ENCODE assay signal across 10 mouse cellular contexts in the genomic region with DNA sequence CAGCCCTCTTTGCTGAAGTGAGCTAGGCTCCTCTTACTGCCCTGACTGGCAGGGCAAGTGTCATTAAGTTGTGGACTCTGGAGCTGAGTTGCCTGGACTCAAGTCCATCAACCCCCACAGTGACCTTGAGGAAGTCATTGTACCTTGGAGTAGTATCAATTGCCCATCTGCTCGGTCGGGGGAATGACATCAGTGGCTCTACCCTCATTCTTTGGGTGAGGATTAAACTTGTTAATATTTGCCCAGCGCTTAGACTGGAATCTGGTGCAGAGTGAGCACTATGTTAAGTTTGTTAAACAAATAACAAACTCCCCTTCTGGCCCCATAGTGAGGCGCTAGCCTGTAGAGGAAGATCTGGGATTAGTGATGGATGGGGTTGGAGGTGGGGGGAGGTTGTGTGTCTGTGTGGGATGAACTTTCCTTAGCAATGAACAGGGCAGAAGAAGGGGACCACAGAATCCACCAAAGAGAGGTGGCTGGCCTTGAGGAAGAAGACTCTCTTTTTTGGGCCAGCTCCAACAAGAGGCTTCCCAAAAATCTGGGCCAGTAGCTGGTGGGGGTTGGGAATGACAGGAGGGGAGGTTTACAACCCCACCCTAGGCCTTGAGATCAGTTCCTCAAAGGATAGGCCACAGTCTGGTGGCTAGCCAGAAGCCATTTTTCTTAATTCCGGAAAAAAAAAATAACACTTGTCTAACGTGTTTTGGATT. TPM values are rescaled to one million over a fixed set of nuclear protein-coding genes. Genes with fewer than 3 reads are reported as not detected.
DNase-seq lines count a peak whose midpoint lies in the region; ATAC-seq and TF ChIP-seq lines count a peak whose summit lies in the region.
"Had no signal": no experiment of that assay in that cellular context is flagged by ENCODE, and none has a peak within 500 bp of the region (broad histone marks: within the 10 kb centered on the region; RNA-seq: fewer than 3 reads in every experiment).

No protein-coding gene starts in this region.

- peak; percentile 35 for DNase-seq in liver, postnatal 0 days
- DNase-seq in liver (no peak), R1 (ENCODE audit: low read depth, low spot score) (peak; percentile 39)
- peak; percentile 96 for DNase-seq in kidney, adult 9 months
- peak; percentile 81 for DNase-seq in lung, postnatal 25 days (ENCODE audit: low spot score)
- DNase-seq in frontal cortex, postnatal 36 days (ENCODE audit: low spot score in 2 of 2): no peak
- no peak for DNase-seq in heart, postnatal 14 days
- DNase-seq: right cerebral cortex, postnatal 25 days had no signal

- peak overlapping the region; percentile 2; the same call in 1 of the 2 replicates for H3K27ac ChIP-seq in liver, postnatal 0 days (ENCODE audit: low read depth)
- H3K27ac ChIP-seq: liver, embryonic 14.5 days had no signal

- H3K4me2 ChIP-seq in liver, postnatal 0 days (ENCODE audit: low read depth, low read length): no peak overlapping the region

- 30% methylated on average over 6 of the region's 6 CpGs for WGBS in liver, postnatal 0 days (ENCODE audit: insufficient replicate concordance)

- TF ChIP-seq EP300 in liver, postnatal 0 days (IDR thresholded peaks at IDR 0.05; ENCODE audit: low read depth): 0 out of 2 replicates have a peak, but pooled peaks have one; percentile 33

- no peak overlapping the region for H3K4me3 ChIP-seq in liver, postnatal 0 days (ENCODE audit: low read depth, low read length)
- H3K4me3 ChIP-seq: hindbrain, embryonic 13.5 days had no signal

- no peak overlapping the region for H3K9ac ChIP-seq in liver, postnatal 0 days (replicated peaks)
- H3K9ac ChIP-seq: hindbrain, embryonic 13.5 days; liver, embryonic 14.5 days had no signal

- peaks cover 60% of the 10 kb centered on the region for H3K4me1 ChIP-seq in liver, postnatal 0 days (ENCODE audit: insufficient read depth)

- peak; percentile 1; the same call in 1 of the 2 replicates for ATAC-seq in liver, postnatal 0 days

- intact Hi-C loops in heart, postnatal 14 days (cut with DNase I): no loop called here

- H3K36me3 ChIP-seq in liver, postnatal 0 days (replicated peaks; ENCODE audit: insufficient read depth, low read length): no peaks in the 10 kb centered on the region
- H3K36me3 ChIP-seq: hindbrain, embryonic 13.5 days had no signal

- H3K27me3 ChIP-seq in liver, postnatal 0 days (ENCODE audit: insufficient read depth, low read length): peaks cover 27% of the 10 kb centered on the region; the same call in 1 of the 2 replicates

- TF ChIP-seq CTCF in liver, postnatal 0 days (IDR thresholded peaks at IDR 0.05; ENCODE audit: low read depth): no peak

- H3K9me3 ChIP-seq in liver, postnatal 0 days (ENCODE audit: low read length): no peaks in the 10 kb centered on the region
- H3K9me3 ChIP-seq: hindbrain, embryonic 13.5 days had no signal

RNA-seq across cellular contexts. Expression of a gene that starts 4.2 kb away (rescaled TPM):
- polyA plus RNA-seq in liver, postnatal 0 days (2015; fragmentation: Nextera tagmentation; extraction: Ambion mirVana): 3.2 and 3.6 TPM in 2 replicates
- 10 to 100 TPM; 24.4 to 29.0 TPM for total RNA-seq in heart, postnatal 14 days (2021)

Comparison
In these comparisons a context has a peak if more than half of its experiments do, and no peak if none do; other contexts are left out.
1. DNase-seq: peak in liver, postnatal 0 days (single experiment), R1 (single experiment), kidney, adult 9 months (single experiment) and lung, postnatal 25 days (single experiment); none in liver (single experiment), frontal cortex, postnatal 36 days (0 of 2) and heart, postnatal 14 days (0 of 2).